Mouse (Mus musculus): ENCODE measurements around the gene Zfp366. TPM values are rescaled to one million over a fixed set of nuclear protein-coding genes. Genes with fewer than 3 reads are reported as not detected.

The Zfp366 gene
- total and polyA plus RNA-seq, 3 experiments, result not detected

DNA sequence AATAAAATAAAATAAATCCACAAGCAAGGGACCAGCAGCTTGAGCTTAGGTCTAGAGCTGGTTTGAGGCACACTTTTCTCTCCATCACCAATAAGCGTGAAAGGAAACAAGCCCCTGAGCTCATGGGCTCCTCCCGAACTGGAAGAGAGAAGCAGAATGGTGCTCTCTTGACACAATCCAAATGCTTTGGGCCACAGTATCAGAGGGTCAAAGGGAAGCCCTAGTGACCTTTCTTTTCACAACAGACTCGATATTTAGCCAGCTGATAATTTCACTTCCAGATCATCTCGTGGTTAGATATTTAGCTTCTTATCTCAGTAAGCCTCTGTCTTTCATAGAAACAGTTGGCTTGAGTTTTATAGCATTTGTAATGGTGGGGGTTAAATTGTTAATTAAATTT is 12.2 kb downstream of the Zfp366 start:
- no peak for DNase-seq (ENCODE audit: extremely low read depth)
- H3K4me2 ChIP-seq (ENCODE audit: insufficient read depth, low read depth, poor library complexity, severe bottlenecking), result no peak overlapping the region
- dilution Hi-C loops (cut with MboI; ENCODE audit: extremely low pct_ligation_motif_present, extremely low pct_unique_long_range_greater_than_20kb, low sequenced_read_pairs), result no loop called here
- H3K27ac ChIP-seq (ENCODE audit: insufficient read depth, low read depth), result no peak overlapping the region
- H3K27me3 ChIP-seq (replicated peaks), result peaks cover 17% of the 10 kb centered on the region
- no peak overlapping the region for H3K4me3 ChIP-seq (replicated peaks in 1 of 3; ENCODE audit: low read depth in 2 of 3, low read length in 2 of 3, poor library complexity in 1 of 3)
- no peaks in the 10 kb centered on the region for H3K9me3 ChIP-seq (replicated peaks; ENCODE audit: low read length)
- TF ChIP-seq POLR2AphosphoS2 (IDR thresholded peaks at IDR 0.05; ENCODE audit: low read depth, low read length), result no peak
- no peak for TF ChIP-seq MAX (IDR thresholded peaks at IDR 0.05; ENCODE audit: low read length)
- TF ChIP-seq PAX5 (IDR thresholded peaks at IDR 0.05; ENCODE audit: low read length), result no peak
- no peak for TF ChIP-seq UBTF (IDR thresholded peaks at IDR 0.05; ENCODE audit: low read depth, low read length)
- TF ChIP-seq TBP (conservative IDR thresholded peaks at IDR 0.05; ENCODE audit: low read depth, low read length), result no peak
- TF ChIP-seq JUND (conservative IDR thresholded peaks at IDR 0.05; ENCODE audit: low read depth, low read length), result no peak
- TF ChIP-seq ELF1 (IDR thresholded peaks at IDR 0.05; ENCODE audit: low read depth, low read length), result no peak
- no peak for TF ChIP-seq RAD21 (IDR thresholded peaks at IDR 0.05; ENCODE audit: low read depth, low read length)
- TF ChIP-seq ZNF384 (IDR thresholded peaks at IDR 0.05; ENCODE audit: low read depth, low read length), result no peak
- TF ChIP-seq POLR2A (IDR thresholded peaks at IDR 0.05; ENCODE audit: low read depth, low read length), result no peak
- no peak for TF ChIP-seq BHLHE40 (IDR thresholded peaks at IDR 0.05; ENCODE audit: low read depth, low read length)
- TF ChIP-seq USF1 (IDR thresholded peaks at IDR 0.05; ENCODE audit: low read depth, low read length), result no peak
- H3K79me2 ChIP-seq (replicated peaks; ENCODE audit: control insufficient read depth, extremely low read depth, insufficient read depth, poor library complexity, severe bottlenecking), result no peaks in the 10 kb centered on the region
- no peaks in the 10 kb centered on the region for H3K36me3 ChIP-seq (replicated peaks in 1 of 2; ENCODE audit: control insufficient read depth in 1 of 2, insufficient read depth in 1 of 2, low read length in 1 of 2)
- in situ Hi-C loops (cut with MboI; ENCODE audit: low pct_ligation_motif_present, low pct_unique_long_range_greater_than_20kb, low sequenced_read_pairs), result no loop called here
- H3K9ac ChIP-seq (ENCODE audit: insufficient read depth, low read depth), result no peak overlapping the region
- peaks cover 0 to 10% of the 10 kb centered on the region in 2 experiments; a peak in 2 of 4 replicates for H3K4me1 ChIP-seq (ENCODE audit: control insufficient read depth in 1 of 2, insufficient read depth in 2 of 2)

DNA sequence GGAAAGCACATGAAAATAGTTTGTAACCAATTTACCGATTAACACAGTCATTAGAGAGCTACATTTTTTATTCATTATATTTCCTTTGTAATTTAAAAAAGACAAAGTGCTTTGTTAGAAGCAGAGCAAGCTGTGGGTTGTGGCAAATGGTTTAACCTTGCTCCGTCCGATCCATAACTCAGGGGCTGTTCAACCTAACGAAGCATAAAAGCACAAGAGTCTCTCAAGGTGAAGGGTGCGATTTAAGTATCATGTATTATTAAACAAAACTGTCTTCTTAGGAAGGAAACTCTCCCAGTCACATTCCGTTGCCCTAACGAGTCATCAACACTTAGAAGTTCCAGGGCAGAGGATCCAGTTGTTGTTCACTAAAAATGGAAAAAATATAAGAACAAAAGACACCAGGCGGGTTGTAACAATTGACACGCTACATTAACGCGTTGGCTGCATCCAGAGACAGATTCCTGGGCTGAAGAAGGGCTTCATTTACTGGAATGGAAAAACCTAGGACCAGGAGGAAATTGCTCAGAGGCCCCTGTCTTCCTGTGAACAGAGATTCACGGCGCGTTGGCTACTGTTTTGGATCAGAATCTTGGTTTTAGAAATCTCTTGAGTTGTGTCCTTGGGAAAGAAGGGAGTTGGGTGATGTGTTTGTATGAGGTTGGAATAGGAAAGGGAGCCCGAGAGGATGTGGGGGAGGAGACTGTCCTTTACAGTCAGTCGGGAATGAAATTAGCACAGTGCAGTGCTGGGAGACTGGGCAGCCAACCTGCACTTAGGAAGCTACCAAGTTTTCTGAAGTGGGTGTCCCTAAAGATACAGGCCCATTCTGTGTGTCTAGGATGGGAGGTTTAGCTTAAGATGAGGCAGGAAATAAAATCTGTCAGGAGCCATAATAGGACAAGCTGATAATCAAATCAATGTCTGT is 17.3 kb downstream of the Zfp366 start:
- TF ChIP-seq UBTF (IDR thresholded peaks at IDR 0.05; ENCODE audit: low read depth, low read length), result no peak
- TF ChIP-seq NRF1 (IDR thresholded peaks at IDR 0.05; ENCODE audit: low read depth, low read length), result no peak
- TF ChIP-seq GABPA (IDR thresholded peaks at IDR 0.05; ENCODE audit: insufficient replicate concordance, low read depth, low read length), result no peak
- no peak for TF ChIP-seq IRF4 (IDR thresholded peaks at IDR 0.05; ENCODE audit: low read depth, low read length)
- no peak for TF ChIP-seq TBP (conservative IDR thresholded peaks at IDR 0.05; ENCODE audit: low read depth, low read length)
- no peak for TF ChIP-seq MAZ (IDR thresholded peaks at IDR 0.05; ENCODE audit: low read depth, low read length)
- dilution Hi-C loops (cut with MboI; ENCODE audit: extremely low pct_ligation_motif_present, extremely low pct_unique_long_range_greater_than_20kb, low sequenced_read_pairs), result no loop called here
- H3K27me3 ChIP-seq (replicated peaks), result peaks cover 22% of the 10 kb centered on the region
- H3K27ac ChIP-seq (ENCODE audit: insufficient read depth, low read depth), result no peak overlapping the region
- in situ Hi-C loops (cut with MboI; ENCODE audit: low pct_ligation_motif_present, low pct_unique_long_range_greater_than_20kb, low sequenced_read_pairs), result no loop called here
- H3K4me3 ChIP-seq (replicated peaks in 1 of 3; ENCODE audit: low read depth in 2 of 3, low read length in 2 of 3, poor library complexity in 1 of 3), result no peak overlapping the region
- no peak overlapping the region for H3K9ac ChIP-seq (ENCODE audit: insufficient read depth, low read depth)
- H3K36me3 ChIP-seq (replicated peaks in 1 of 2; ENCODE audit: control insufficient read depth in 1 of 2, insufficient read depth in 1 of 2, low read length in 1 of 2), result no peaks in the 10 kb centered on the region
- no peaks in the 10 kb centered on the region for H3K79me2 ChIP-seq (replicated peaks; ENCODE audit: control insufficient read depth, extremely low read depth, insufficient read depth, poor library complexity, severe bottlenecking)
- DNase-seq (ENCODE audit: extremely low read depth), result no peak
- H3K4me2 ChIP-seq (ENCODE audit: insufficient read depth, low read depth, poor library complexity, severe bottlenecking), result no peak overlapping the region
- H3K9me3 ChIP-seq (replicated peaks; ENCODE audit: low read length), result no peaks in the 10 kb centered on the region
- H3K4me1 ChIP-seq (ENCODE audit: control insufficient read depth in 1 of 2, insufficient read depth in 2 of 2), result peaks cover 0 to 5% of the 10 kb centered on the region in 2 experiments; a peak in 1 of 4 replicates
